Mouse (Mus musculus) cerebellum, postnatal 25 days (tissue): ENCODE results near the gene Far1.

ENCODE experiments used
- DNase-seq, 2 experiments: peaks; one replicate each; pipeline ENCODE4 v3.0.0; 2021; ENCODE audit warnings: mixed read lengths in 2 of 2

Far1 gene

DNA sequence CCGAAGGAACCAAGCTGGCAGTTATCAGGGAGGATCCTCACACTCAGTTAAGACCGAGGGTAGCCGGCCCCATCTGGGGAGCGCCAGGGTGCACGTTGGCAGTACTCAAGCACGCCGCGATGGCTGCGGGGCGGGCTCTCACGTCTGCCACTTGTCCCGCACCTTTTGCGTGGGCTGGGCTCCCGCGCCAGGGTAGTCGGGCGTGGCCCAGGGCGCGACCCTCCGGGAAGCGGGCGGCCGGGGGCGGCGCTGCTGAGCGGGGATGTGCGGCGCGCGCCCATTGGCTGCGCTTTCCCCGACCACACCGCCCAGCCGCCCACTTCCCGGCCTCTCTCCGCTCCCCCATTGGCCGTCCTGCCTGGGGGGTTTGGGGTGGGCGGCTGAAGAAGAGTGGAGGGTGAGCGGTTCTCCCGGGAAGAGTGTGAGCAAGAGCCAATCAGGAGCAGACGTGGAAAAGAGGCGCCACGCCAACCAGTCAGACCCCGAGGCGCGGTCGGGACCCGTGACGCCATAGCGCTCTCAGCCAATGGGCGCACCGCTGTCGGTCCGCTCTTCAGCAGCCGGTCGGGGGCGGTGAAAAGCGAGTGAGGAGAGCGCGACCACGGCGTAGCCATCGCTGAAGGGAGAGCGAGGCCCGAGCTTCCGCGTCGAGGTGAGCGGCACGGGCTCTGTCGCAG lies at the start of gene Far1:
Gene Far1 (plus strand): TSS at position 549 of the 677 bp plus-strand sequence.
- peak; percentile 99 for DNase-seq

DNA sequence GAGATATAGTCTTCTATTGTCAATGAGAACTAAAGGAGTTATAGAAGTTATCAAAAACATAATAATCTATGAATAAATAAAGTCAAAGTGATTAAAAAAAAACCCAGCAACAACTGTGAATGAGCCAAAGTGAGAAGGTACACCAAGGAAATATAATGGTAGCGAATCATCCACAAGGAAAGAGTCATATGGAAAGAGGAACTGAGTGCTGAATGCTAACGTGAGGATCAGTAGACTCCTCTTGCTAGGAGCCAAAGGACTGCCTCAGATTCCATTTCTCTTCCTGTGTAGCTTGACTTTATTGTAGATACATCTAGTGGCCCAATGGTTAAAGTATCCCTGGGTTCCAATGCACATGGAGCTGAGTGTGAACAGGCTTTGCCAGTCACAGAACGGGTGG lies 45.3 kb upstream of the Far1 start:
- DNase-seq: no peak

DNA sequence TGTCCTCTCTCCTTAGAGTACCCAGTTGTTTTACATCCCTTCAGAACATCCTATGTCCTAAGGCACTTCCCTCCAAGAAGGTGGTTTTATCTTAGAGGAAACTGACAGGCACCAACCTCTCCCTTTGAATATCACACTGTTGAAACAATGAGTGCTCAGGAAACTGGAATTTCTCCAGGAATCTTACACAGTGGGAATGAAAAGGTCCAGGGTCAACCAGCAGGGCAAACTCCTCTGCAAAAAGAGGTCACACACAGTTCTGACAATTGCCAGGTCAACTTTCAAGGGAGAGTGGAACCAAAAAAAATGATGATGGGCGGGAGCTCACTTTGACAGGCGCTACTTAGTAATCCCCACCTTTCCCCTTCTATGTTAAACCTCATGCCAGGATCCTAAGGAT lies 43.0 kb upstream of the Far1 start:
- DNase-seq: no peak

DNA sequence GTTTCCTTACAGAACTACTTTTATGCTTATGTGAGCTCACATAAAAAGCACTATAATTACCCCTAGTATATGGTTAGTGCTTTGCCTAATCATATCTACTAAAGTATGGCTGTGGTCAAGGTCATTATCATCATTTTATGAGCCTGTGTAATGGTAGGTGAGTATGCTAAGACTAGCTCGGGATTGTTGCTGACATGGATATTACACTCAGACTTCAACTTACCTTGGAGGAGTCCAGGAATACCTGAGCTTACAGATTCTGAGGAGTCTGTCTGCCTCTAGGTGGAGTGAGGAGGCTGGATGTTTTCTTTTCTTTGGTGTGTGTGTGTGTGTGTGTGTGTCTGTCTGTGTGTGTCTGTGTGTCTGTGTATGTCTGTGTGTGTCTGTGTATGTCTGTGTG lies 42.0 kb upstream of the Far1 start:
- no peak for DNase-seq

DNA sequence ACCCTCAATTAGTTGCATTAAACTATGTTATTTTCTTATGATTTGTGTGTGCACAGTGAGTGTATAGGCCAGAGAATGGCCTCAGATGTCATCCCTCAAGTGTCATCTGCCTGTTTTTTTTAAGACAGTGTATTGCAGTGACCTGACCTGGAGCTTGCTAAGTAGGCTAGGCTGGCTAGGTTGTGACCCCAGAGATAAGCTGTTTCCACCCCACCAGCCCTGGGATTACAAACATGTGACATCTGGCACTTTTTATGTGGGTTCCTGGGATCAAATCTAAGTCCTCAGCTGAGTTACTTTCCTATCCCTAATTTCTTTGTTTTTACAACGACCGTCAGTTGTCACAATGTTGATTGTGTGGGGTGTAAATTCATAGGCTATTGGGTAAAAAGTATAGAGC lies 17.8 kb upstream of the Far1 start:
- DNase-seq: no peak

DNA sequence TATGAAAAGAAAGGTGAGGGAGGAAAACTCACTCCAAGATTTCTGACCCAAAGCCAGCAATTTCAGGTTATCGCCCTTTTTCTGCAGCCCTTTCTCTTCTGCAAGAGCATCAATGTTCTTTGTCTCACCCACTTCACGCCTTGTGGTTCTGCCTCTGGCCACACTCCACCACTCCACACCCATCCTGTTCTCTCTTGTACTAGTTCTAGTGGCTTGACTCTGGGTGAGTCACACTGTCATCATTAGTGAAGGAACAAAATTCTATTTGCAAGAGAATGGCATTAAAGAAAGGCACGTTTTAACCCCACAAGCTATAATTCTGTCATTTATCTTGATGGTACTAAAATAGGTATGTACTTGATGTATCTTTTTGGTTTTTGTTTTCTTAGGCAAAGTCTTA lies 15.2 kb upstream of the Far1 start:
- no peak for DNase-seq

DNA sequence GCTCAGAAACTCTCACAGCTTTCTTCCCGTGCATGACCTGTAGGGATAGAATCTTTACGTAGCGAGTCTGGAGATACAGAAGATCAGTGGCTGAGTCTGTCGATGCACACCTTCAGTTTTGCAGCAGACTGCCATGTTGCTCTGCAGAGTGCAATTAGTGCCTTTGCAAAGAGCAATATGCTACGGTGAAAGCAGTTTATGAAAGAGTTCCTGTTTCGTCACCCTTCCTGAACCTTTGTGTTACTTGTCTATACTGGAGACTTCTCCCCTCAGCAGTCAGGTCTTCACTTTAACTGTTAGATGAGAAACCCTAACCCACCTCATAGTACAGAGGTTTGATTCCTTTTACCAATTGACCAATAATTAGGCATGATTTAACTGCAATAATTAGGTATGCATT lies 13.8 kb upstream of the Far1 start:
- DNase-seq: no peak

DNA sequence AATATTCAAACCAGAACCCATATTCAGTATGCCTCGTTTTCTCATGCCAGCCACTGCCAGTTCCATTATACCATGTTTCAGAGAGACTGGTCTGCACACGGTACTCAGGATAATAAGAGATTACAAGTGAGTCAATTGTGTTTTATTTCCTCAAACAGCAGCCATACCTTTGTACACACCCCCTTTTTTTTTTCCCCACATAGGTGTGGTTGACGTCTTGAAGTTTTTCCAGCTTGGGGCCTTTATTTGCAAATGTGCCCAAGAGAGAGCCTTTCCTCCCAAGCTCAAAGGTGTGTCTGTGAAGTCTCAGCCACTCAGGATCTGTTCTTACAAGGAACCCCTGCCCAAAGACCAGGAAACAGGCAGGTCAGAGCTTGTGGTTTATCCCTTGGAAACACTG lies 11.2 kb upstream of the Far1 start:
- DNase-seq: no peak

DNA sequence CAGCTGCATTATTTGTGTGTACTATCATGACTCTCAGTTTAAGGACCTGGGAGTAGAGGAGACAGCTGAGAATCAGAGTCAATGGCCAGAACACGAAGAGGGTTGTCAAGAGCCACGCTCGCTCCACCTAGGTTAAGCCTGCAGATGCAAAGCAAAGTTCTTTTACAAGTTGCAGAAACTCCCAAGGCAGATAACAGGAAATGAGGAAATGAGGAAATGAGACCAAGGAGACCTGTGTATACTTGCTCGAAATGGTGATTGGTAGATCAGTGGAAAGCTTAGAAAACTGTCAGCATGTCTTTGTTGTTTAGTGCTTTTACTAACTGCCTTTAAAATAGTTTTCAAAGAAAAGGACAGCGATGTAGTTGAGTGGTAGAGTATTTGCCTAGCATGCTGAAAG lies 8.6 kb upstream of the Far1 start:
- DNase-seq: no peak

DNA sequence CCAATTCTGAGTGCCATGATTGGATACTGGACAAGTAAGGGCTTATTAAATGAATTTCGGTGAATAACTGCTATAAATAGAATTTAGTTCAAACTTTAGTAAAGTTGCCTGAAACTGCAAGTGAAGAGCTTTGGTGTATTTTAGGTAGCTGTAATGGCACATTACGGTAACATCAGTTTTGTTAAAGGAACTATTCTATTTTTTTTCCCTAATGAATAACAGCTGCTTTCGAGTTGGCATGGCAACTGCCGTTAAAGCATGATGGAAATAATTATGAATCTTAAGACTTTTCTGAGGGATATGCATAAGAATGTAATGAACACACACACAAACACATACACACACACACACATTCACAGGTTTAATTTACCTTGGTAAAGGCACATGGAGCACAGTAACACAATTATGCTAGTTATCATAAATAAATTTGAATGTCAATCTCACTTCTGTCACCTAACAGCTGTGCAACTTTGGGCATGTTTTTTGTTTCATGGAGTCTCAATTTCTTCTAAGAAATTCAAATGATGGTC lies 8.1 kb upstream of the Far1 start:
- DNase-seq: no peak

DNA sequence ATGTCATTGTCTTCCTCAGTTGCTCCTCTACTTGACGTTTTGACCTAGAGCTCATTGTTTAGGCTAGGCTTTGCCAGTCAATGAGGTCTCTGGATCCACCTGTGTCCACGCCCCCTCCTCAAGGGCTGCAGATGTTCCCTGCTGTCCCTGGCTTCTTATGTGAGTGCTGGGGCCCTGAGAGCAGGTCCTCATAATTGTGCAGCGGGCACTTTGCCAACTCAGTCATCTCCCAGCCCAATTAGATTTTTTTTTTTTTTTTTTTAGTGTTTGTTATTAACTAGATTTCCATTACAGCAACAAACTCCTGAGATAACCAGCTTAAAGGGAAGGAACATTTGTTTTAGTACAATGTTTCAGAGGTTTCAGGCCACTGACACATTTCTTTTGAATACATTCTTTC lies 5.8 kb upstream of the Far1 start:
- DNase-seq: no peak

DNA sequence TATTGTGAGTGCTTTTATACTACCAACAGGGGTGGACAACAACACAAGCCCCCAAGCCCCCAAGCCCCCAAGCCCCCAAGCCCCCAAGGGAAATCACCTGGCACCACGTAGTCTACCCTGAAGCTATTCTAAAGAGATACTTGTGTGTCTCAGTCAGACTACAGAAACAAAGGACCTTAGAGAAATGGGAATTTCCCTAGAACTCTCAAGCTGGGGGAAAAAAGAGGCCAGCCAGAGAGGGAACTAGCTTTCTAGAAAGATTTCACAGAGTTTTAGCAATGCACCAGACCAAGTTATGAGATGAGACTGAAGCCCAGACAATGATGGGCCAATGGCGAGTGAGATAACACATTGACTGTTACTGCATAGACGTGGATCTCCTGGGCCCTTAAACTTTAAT lies 2.2 kb upstream of the Far1 start:
- DNase-seq: no peak

DNA sequence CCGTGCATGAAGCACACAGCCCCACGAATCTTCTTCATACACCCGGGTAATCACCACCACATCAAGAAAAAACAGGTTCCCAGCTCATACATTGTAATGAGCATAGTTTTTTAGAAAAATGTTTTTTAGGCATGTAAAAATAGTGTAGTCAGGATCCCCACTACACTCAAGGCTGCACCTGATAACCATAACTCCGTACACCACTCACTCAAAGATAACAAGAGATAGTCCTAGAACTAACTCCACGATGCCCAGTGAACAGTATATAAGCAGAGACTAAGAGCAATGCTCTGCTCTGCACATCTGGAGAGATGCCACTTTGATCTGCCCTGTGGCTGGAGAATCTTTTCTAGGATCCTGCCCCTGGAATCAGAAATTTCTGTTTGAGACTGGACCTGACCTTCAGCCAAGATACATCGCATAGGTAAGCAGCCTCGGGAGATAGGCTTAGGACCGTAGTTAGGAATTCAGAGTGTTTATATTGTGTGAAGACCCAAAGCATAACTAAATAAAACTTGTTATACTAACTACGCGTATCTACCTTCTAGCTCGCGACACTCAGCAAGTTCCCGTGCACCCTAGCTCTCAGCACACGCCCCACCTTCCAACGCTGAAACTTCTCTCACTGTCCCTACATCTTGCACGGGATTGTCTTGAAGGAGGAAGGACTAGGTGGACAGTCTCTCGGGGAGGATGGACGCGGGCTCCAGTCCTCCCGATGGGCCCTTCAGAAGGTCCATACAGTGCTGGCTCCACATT lies 928 bp upstream of the Far1 start:
- DNase-seq: no peak

DNA sequence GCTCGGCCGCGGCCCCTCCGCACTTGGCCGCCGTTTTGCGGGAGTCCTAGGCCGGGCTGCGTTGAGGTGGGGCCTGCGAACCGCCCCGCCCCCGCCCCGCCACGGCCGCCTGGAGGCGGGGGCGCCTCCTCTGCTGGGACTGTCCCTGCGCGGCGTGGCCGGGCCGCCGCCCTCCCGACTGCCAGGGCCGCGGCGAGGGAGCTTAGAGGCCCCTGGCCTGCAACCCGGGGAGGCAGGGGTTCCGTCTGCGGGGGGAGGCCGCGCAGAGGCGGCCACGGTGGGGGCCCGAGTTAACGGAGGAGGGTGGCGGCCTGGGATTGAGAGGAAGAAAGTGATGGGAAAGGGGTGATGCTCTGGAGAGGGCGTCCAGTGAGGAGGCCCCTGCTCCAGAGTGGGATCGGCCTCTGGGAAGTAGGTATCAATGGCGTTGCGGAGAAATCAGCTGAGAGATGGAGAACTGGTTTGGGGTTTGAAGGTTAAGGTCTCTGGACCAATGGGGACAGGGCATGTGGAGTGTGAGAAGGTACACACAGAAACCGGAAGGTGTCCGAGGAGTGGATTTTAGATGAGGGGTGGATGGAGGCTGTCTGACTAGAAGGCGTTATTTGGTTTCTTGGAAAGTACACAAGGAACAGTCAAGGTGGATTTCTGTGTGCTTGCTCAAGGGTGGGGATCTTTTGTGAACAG lies 472 bp downstream of the Far1 start:
- DNase-seq: no peak

DNA sequence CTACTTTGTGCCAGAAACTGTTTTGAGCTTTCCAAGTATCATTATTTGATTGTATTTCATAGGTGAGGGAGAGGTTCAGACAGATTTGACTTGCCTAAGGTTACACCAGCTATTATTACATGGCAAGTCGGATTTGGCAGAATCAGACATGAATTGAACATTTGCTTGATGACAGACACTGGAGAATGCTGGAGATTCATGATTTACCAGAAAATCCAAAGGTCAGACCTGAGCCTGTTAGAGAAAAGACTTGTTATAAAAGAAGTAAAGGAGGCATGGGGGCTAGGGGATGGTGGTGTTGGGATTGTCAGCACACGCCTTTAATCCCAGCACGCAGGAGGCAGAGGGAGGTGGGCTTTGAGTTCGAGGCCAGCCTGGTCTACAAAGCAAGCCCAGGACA lies 2.2 kb downstream of the Far1 start:
- DNase-seq: no peak

DNA sequence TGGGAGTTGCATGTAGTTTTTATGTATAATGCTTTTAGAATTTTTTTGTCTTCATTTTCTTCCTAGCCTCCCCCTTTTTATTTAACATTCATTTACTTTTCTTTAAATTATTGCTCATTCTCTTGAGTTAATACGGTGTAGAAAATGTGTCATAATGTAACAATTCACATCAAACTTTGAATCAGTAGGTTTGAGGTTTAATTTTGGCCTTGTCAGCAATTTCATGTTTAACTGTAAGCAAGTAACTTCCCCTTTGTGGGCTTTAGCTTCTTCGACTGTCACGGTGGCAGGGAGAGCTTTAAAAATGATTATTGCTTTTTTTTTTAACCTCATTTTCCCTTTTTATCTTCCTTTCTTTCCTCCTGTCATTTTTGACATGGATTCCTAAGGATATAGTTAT lies 4.8 kb downstream of the Far1 start:
- no peak for DNase-seq

DNA sequence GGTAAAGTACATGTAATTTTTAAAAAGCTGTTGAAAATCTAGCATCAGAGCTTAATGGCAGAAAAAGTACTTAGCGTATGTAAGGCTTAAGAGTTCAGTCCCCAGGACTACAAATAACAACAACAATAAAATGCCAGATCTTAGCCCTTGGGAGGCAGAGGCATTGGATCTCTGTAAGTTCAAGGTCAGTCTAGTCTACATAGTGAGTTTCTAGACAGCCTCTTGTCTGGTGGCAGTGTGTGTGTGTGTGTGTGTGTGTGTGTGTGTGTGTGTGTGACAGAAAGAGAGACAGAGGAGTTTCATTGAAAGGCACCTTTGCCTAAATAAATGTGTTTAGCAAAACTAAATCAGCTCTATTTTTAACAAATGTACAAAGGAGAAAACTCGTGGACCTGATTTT lies 5.3 kb downstream of the Far1 start:
- DNase-seq: no peak

DNA sequence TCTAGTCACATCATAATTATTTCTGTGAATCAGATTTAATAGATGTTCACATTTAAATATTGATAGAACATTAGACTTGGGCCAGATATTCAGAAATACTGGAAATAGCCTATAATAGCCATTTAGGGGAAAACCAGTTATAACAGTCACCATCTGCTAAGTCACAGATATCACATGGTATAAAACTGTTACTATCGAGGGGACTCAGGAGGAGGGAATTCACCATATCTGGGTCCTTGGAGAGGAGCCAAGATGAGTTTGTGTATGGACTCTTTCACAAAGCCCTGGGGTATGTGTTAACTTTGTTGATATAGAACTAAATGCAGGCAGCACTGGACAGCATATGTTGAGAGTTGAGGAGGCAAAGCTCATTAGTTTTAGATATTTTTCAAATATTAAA lies 29.5 kb downstream of the Far1 start:
- no peak for DNase-seq

DNA sequence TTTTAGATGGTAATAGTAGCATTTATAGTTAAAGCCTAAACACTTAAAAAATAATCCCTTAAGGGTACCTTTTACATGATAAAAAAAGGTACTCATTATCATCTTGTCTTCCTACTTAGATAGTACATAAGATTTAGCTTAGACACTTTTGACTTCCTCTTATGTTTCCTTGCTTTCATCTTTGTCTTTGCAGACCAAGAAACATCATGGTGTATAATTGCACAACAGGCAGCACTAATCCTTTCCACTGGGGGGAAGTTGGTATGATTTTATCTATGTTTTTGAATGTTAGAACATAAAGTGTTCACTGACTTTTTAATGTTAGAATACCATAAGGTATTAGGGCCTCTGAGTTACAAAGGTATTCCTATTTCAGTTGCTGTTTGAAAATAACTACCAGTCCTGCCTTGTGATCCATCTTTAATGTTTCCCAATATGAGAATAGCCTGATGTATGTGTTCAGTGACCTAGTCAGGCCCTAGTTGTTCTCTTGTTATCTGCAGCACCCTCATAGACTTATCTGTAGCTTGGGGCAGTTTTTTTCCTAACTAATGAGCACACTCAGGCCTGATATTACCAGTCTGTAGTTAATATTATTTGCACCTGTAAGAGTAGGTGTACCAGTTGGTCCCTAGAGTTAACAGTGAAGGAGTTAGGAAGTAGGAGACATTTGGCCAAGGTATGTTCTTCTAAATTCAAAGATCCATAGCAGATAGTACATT lies 38.3 kb downstream of the Far1 start:
- DNase-seq: no peak

DNA sequence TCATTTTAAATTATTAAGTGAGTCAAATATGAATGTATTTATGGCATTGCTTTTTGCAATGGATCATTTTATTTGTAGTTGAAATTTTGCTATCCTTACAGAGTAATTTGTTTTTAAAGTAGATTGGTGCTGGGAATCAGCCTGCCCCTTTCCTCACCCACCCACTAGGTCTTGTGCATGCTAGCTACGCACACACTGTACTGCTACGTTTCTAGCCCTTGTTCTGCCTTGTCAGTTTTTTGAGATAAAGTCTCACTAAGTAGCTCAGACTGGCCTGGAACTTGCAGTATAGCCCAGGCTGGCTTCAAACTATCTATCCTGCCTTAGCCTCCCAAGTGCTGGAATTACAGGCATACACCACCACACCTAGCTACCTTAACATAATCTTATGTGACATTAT lies 38.9 kb downstream of the Far1 start:
- no peak for DNase-seq

DNA sequence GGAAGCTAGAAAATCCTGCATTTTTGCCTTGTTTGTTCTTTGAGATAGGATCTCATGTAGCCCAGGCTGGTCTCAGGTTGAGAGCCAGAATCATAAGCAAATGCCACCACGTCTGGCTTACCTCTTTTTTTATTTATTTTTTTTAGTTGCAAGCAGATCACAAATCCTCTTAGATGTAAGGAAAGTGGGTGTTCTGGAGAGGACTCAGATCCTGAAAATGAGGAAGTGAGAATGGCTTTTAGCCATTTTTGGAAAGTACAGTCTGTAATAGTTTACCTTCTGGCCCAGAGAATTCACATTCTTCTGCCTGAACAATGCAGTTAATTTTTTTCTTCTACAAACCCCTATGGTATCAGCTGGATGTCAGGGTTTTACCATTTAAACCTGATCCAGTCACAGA lies 42.5 kb downstream of the Far1 start:
- DNase-seq: no peak

DNA sequence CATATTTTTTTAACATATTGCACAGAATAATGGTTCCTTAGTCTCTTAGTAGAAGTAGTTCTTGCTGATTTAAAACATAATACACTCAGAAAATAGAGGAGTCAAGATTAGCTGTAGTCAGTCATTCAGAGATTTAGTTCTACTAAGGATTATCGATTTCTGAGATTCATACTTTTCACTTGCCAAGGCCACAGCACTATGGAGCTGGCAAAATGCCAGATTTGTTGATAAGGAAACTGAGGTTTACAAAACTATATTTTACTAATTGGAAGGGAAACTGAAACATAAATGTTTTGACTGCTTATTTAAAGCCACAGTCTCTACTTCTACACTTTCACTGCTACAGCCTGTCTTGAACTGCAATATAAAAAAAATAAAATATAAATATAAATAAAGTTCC lies 53.3 kb downstream of the Far1 start:
- no peak for DNase-seq

DNA sequence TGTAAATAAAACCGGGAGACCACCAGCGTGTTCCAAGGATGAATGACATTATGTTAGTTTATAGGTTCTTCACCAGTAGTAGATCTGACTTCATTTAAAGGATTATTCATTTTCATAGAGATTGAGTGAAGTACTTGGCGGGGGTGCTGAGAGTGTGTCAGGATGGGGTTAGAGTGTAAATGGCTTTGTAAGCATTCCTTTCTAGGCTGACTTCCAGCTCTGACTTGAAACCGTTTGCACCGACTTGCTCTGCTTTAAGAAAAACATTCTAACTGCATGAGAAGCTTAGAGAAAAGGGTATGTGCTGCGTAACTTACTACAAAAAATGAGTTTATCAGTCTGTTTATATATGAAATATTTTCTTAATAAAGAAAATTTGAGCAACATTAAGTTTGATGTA lies 57.5 kb downstream of the Far1 start:
- no peak for DNase-seq
